Mouse (Mus musculus) liver, postnatal 0 days (tissue): ENCODE data around the gene Adgrl2.

Source experiments
- CTCF ChIP-seq: sonication (generic); IDR thresholded peaks from 2 replicates; pipeline ENCODE4 v1.5.1; 2016; ENCODE audit warnings: antibody characterized with exemption, low read depth
- EP300 ChIP-seq: IDR thresholded peaks from 2 replicates; pipeline ENCODE4 v1.6.1; 2016; ENCODE audit warnings: antibody characterized with exemption, low read depth, mild to moderate bottlenecking

DNA sequence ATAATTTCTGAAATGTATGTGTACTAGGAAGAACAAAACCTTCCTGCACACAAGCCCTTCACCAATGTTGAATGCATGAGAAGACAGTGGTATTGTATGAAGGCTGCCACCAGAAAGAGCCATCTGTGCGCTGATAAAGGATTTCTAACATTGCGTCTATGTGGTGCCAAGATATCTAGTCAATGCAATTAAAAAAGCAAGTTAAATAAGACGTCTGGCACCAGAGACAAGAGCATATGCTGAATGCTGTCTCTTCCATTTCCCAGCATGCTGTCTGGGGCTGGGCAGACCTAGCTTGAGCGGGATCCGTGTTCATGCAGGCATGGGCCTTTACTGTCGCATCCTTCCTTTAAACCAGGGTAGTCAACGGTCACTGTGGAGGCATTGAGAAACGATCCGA lies 55.3 kb downstream of the Adgrl2 start:
- TF ChIP-seq CTCF (no peak), EP300 (no peak)
